Mouse (Mus musculus): ENCODE measurements at regions not wholly inside any gene's neighbourhood (a gene's known extent, or its start where the extent isn't known, plus 50 kb on each side); places are given as distances from the start of the nearest gene placed in this dataset.

DNA sequence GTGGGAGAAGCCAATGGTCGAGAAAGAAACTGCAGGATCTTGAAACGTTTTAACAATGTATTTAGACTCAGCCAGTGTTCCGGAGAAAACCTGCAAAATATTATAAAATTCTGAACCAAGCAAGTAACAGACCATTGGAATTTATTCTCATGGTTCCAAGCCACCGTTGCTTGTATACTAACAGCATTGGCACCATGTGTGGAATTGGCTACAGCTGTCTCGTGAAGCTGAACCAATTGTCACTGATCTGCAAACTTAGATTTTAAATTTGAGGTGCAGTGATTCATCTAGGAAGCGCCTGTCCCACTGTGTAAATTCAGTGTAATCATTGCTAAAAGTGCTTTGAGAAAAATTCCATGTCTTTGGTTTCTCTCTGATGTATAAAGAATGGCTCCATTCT is 137.8 kb upstream of the Ube2e3 start:
- TF ChIP-seq POLR2A (IDR thresholded peaks at IDR 0.05; ENCODE audit: borderline replicate concordance, insufficient read depth, low read length): no peak
- no peak for TF ChIP-seq CTCF (IDR thresholded peaks at IDR 0.05; ENCODE audit: borderline replicate concordance, insufficient read depth, low read depth, low read length)
